Mouse (Mus musculus) liver (tissue): ENCODE data around the gene Uqcc2.

Experiments used
- DNase-seq: peaks from one replicate; pipeline ENCODE4 v3.0.0-alpha.2; 2020; ENCODE audit warnings: mixed read lengths

Gene Uqcc2

DNA sequence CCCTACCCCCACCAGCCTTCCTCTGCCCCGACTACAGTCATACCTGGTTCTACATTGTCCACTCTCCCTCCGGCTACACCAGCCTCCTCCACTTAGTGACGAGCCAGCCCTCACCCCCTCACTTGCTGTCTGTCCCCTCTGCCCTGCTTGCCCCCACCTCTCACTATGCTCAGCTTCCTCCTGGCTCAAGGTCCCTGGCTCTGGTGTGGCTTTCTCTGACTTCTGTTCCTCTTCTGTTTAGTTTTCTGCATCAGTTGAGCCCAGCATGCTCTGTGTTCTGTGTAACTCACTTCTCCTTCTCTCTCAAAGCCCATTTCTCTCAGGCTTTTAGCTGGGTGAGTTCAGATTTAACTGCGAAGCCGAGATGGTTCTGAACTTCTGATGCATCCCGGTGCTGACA, 59.5 kb downstream of the Uqcc2 start:
- no peak for DNase-seq

DNA sequence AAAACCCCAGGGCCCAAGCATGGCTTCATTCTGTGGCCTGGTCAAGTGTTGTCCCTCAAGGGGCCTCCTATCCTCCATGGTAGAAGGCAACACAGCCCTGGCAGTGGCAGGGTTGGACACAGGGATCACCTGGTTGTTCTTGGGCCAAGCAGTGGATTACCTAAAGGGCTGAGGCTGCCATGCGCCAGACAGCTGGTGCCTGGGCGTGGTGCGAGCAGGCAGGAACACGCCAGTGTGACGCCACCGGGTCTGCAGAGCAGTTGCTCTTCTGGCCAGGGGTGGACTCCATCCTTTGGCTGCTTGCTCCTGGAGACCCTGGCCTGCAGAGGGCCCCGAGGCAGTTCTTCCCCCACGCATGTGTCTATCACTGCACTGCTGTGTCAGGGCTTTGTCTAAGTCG, 59.9 kb downstream of the Uqcc2 start:
- no peak for DNase-seq

GRCm38 (mm10) chr17:27073126-27073525, 60.6 kb downstream of the Uqcc2 start:
- DNase-seq: no peak
